Mouse (Mus musculus): ENCODE data around the gene Rhobtb3. TPM values are rescaled to one million over a fixed set of nuclear protein-coding genes. Genes with fewer than 3 reads are reported as not detected.
"Not testable (repeated sequence)": the region's sequence is repeated elsewhere in the genome, so short reads cannot be mapped to it uniquely, and the experiment has no call there.

Rhobtb3 gene
- polyA plus RNA-seq, 1 experiment from 2014 or later = 19.2 TPM

GRCm38 (mm10) chr13:75931073-75931472 lies 12.7 kb downstream of the Rhobtb3 start:
- no peak overlapping the region for H3K4me2 ChIP-seq (ENCODE audit: low read length)
- H3K9me3 ChIP-seq (replicated peaks; ENCODE audit: control insufficient read depth, low read length, poor library complexity, severe bottlenecking) = no peaks in the 10 kb centered on the region
- 18% methylated on average over 5 of the region's 5 CpGs for WGBS
- no peaks in the 10 kb centered on the region for H3K27me3 ChIP-seq (ENCODE audit: control insufficient read depth, insufficient read depth, low read depth, low read length)
- no peak overlapping the region for H3K9ac ChIP-seq (ENCODE audit: low read depth, low read length)
- H3K27ac ChIP-seq (ENCODE audit: low read length) = peak overlapping the region; percentile 22; the same call in 1 of the 2 replicates
- H3K4me1 ChIP-seq (ENCODE audit: control insufficient read depth, insufficient read depth, low read length) = 0 out of 2 replicates have a peak, but pooled peaks cover 2% of the 10 kb centered on the region
- H3K36me3 ChIP-seq (ENCODE audit: control insufficient read depth, insufficient read depth, low read length) = no peaks in the 10 kb centered on the region
- peak; percentile 74 for ATAC-seq
- no peak overlapping the region for H3K4me3 ChIP-seq (ENCODE audit: low read depth, low read length)

GRCm38 (mm10) chr13:75930660-75931059 lies 13.1 kb downstream of the Rhobtb3 start:
- H3K9me3 ChIP-seq (replicated peaks; ENCODE audit: control insufficient read depth, low read length, poor library complexity, severe bottlenecking) = no peaks in the 10 kb centered on the region
- peak overlapping the region; percentile 22; the same call in 1 of the 2 replicates for H3K27ac ChIP-seq (ENCODE audit: low read length)
- H3K36me3 ChIP-seq (ENCODE audit: control insufficient read depth, insufficient read depth, low read length) = no peaks in the 10 kb centered on the region
- 72% methylated on average over 2 of the region's 2 CpGs for WGBS
- H3K4me1 ChIP-seq (ENCODE audit: control insufficient read depth, insufficient read depth, low read length) = 0 out of 2 replicates have a peak, but pooled peaks cover 2% of the 10 kb centered on the region
- no peak overlapping the region for H3K4me3 ChIP-seq (ENCODE audit: low read depth, low read length)
- no peak for ATAC-seq
- no peak overlapping the region for H3K4me2 ChIP-seq (ENCODE audit: low read length)
- no peaks in the 10 kb centered on the region for H3K27me3 ChIP-seq (ENCODE audit: control insufficient read depth, insufficient read depth, low read depth, low read length)
- no peak overlapping the region for H3K9ac ChIP-seq (ENCODE audit: low read depth, low read length)

GRCm38 (mm10) chr13:75930023-75930422 lies 13.7 kb downstream of the Rhobtb3 start:
- ATAC-seq = peak; percentile 39

GRCm38 (mm10) chr13:75929071-75929470 lies 14.7 kb downstream of the Rhobtb3 start:
- H3K9ac ChIP-seq (ENCODE audit: low read depth, low read length); H3K4me2 ChIP-seq (ENCODE audit: low read length); H3K4me3 ChIP-seq (ENCODE audit: low read depth, low read length); H3K27me3 ChIP-seq (ENCODE audit: control insufficient read depth, insufficient read depth, low read depth, low read length); H3K27ac ChIP-seq (ENCODE audit: low read length); ATAC-seq; H3K4me1 ChIP-seq (ENCODE audit: control insufficient read depth, insufficient read depth, low read length); H3K9me3 ChIP-seq (replicated peaks; ENCODE audit: control insufficient read depth, low read length, poor library complexity, severe bottlenecking); H3K36me3 ChIP-seq (ENCODE audit: control insufficient read depth, insufficient read depth, low read length): not testable (repeated sequence)
- 93% methylated on average over 5 of the region's 5 CpGs for WGBS

More at GRCm38 (mm10) chr13:75930023-75930422, 13.7 kb downstream of the Rhobtb3 start:
- no peak overlapping the region for H3K27ac ChIP-seq (ENCODE audit: low read length)
- WGBS = 96% methylated on average over 20 of the region's 20 CpGs
- no peak overlapping the region for H3K4me3 ChIP-seq (ENCODE audit: low read depth, low read length)
- H3K4me2 ChIP-seq (ENCODE audit: low read length) = no peak overlapping the region
- no peaks in the 10 kb centered on the region for H3K36me3 ChIP-seq (ENCODE audit: control insufficient read depth, insufficient read depth, low read length)
- no peak overlapping the region for H3K9ac ChIP-seq (ENCODE audit: low read depth, low read length)
- 0 out of 2 replicates have a peak, but pooled peaks cover 2% of the 10 kb centered on the region for H3K4me1 ChIP-seq (ENCODE audit: control insufficient read depth, insufficient read depth, low read length)
- no peaks in the 10 kb centered on the region for H3K27me3 ChIP-seq (ENCODE audit: control insufficient read depth, insufficient read depth, low read depth, low read length)
- H3K9me3 ChIP-seq (replicated peaks; ENCODE audit: control insufficient read depth, low read length, poor library complexity, severe bottlenecking) = no peaks in the 10 kb centered on the region

- H3K27me3 ChIP-seq (ENCODE audit: control insufficient read depth, insufficient read depth, low read depth, low read length) = no peaks in the 10 kb centered on the region
Measured at GRCm38 (mm10) chr13:75927951-75928350, 15.8 kb downstream of the Rhobtb3 start.

GRCm38 (mm10) chr13:75914151-75914550 lies 29.6 kb downstream of the Rhobtb3 start:
- H3K27me3 ChIP-seq (ENCODE audit: control insufficient read depth, insufficient read depth, low read depth, low read length) = no peaks in the 10 kb centered on the region
- no peak overlapping the region for H3K4me2 ChIP-seq (ENCODE audit: low read length)
- no peak overlapping the region for H3K27ac ChIP-seq (ENCODE audit: low read length)
- ATAC-seq = no peak
- no peaks in the 10 kb centered on the region for H3K4me1 ChIP-seq (ENCODE audit: control insufficient read depth, insufficient read depth, low read length)
- peaks cover 21% of the 10 kb centered on the region for H3K36me3 ChIP-seq (ENCODE audit: control insufficient read depth, insufficient read depth, low read length)
- 78% methylated on average over 4 of the region's 4 CpGs for WGBS
- H3K4me3 ChIP-seq (ENCODE audit: low read depth, low read length) = no peak overlapping the region
- H3K9me3 ChIP-seq (replicated peaks; ENCODE audit: control insufficient read depth, low read length, poor library complexity, severe bottlenecking) = no peaks in the 10 kb centered on the region
- H3K9ac ChIP-seq (ENCODE audit: low read depth, low read length) = no peak overlapping the region

More at GRCm38 (mm10) chr13:75927951-75928350, 15.8 kb downstream of the Rhobtb3 start:
- Histone ChIP-seq H3K27ac (ENCODE audit: low read length) (no peak overlapping the region), H3K4me1 (ENCODE audit: control insufficient read depth, insufficient read depth, low read length) (0 out of 2 replicates have a peak, but pooled peaks cover 2% of the 10 kb centered on the region), H3K4me3 (ENCODE audit: low read depth, low read length) (no peak overlapping the region), H3K4me2 (ENCODE audit: low read length) (no peak overlapping the region), H3K36me3 (ENCODE audit: control insufficient read depth, insufficient read depth, low read length) (no peaks in the 10 kb centered on the region), H3K9me3 (replicated peaks; ENCODE audit: control insufficient read depth, low read length, poor library complexity, severe bottlenecking) (no peaks in the 10 kb centered on the region), H3K9ac (ENCODE audit: low read depth, low read length) (no peak overlapping the region)
- ATAC-seq = no peak

- H3K27me3 ChIP-seq (ENCODE audit: control insufficient read depth, insufficient read depth, low read depth, low read length) = no peaks in the 10 kb centered on the region
- no peak overlapping the region for H3K4me2 ChIP-seq (ENCODE audit: low read length)
- H3K4me3 ChIP-seq (ENCODE audit: low read depth, low read length) = no peak overlapping the region
- H3K9me3 ChIP-seq (replicated peaks; ENCODE audit: control insufficient read depth, low read length, poor library complexity, severe bottlenecking) = no peaks in the 10 kb centered on the region
- peak; percentile 50; the same call in 1 of the 2 replicates for ATAC-seq
- peaks cover 6% of the 10 kb centered on the region for H3K36me3 ChIP-seq (ENCODE audit: control insufficient read depth, insufficient read depth, low read length)
- WGBS = 79% methylated on average over 2 of the region's 2 CpGs
- no peak overlapping the region for H3K9ac ChIP-seq (ENCODE audit: low read depth, low read length)
- no peak overlapping the region for H3K27ac ChIP-seq (ENCODE audit: low read length)
- no peaks in the 10 kb centered on the region for H3K4me1 ChIP-seq (ENCODE audit: control insufficient read depth, insufficient read depth, low read length)
Measured at GRCm38 (mm10) chr13:75908187-75908586, 35.5 kb downstream of the Rhobtb3 start.

GRCm38 (mm10) chr13:75907133-75907532 lies 36.6 kb downstream of the Rhobtb3 start:
- WGBS = 80% methylated on average over 5 of the region's 5 CpGs
- no peak overlapping the region for H3K4me2 ChIP-seq (ENCODE audit: low read length)
- no peaks in the 10 kb centered on the region for H3K27me3 ChIP-seq (ENCODE audit: control insufficient read depth, insufficient read depth, low read depth, low read length)
- H3K9ac ChIP-seq (ENCODE audit: low read depth, low read length) = no peak overlapping the region
- ATAC-seq = no peak
- H3K4me1 ChIP-seq (ENCODE audit: control insufficient read depth, insufficient read depth, low read length) = no peaks in the 10 kb centered on the region
- no peaks in the 10 kb centered on the region for H3K9me3 ChIP-seq (replicated peaks; ENCODE audit: control insufficient read depth, low read length, poor library complexity, severe bottlenecking)
- no peak overlapping the region for H3K4me3 ChIP-seq (ENCODE audit: low read depth, low read length)
- no peak overlapping the region for H3K27ac ChIP-seq (ENCODE audit: low read length)
- H3K36me3 ChIP-seq (ENCODE audit: control insufficient read depth, insufficient read depth, low read length) = peaks cover 4% of the 10 kb centered on the region; the same call in 1 of the 2 replicates

GRCm38 (mm10) chr13:75904660-75905059 lies 39.1 kb downstream of the Rhobtb3 start:
- no peaks in the 10 kb centered on the region for H3K4me1 ChIP-seq (ENCODE audit: control insufficient read depth, insufficient read depth, low read length)
- H3K4me3 ChIP-seq (ENCODE audit: low read depth, low read length) = no peak overlapping the region
- WGBS = 88% methylated on average over 5 of the region's 5 CpGs
- H3K4me2 ChIP-seq (ENCODE audit: low read length) = no peak overlapping the region
- no peaks in the 10 kb centered on the region for H3K27me3 ChIP-seq (ENCODE audit: control insufficient read depth, insufficient read depth, low read depth, low read length)
- no peak for ATAC-seq
- H3K9me3 ChIP-seq (replicated peaks; ENCODE audit: control insufficient read depth, low read length, poor library complexity, severe bottlenecking) = no peaks in the 10 kb centered on the region
- H3K9ac ChIP-seq (ENCODE audit: low read depth, low read length) = no peak overlapping the region
- H3K36me3 ChIP-seq (ENCODE audit: control insufficient read depth, insufficient read depth, low read length) = peaks cover 3% of the 10 kb centered on the region; the same call in 1 of the 2 replicates
- no peak overlapping the region for H3K27ac ChIP-seq (ENCODE audit: low read length)
